In the genomic region with DNA sequence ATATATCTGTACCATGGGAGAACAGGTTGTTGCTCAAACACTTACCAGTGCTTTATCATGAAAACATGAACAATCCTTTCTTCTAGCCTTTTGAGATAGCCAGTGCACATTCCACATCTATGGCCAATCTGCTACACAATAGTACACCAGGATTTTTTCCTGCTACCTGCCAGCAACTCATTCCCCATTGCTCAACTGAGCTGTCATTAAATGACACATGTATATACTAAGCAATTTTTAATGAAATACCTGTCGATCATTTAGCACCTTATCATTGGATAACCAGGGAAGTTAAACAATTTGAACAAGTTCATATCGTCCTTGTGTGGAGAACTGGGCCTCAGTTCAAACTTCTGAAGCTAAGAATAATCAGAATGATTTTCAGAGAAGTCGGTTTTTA, we compare ENCODE assay signal across 15 mouse cellular contexts.
"Had no signal": no experiment of that assay in that cellular context is flagged by ENCODE, and none has a peak within 500 bp of the region (broad histone marks: within the 10 kb centered on the region; RNA-seq: fewer than 3 reads in every experiment).

No protein-coding gene starts in this region.

- H3K36me3 ChIP-seq: neural tube, embryonic 12.5 days; neural tube, embryonic 13.5 days; neural tube, embryonic 15.5 days had no signal

- H3K27ac ChIP-seq: neural tube, embryonic 12.5 days; neural tube, embryonic 13.5 days; neural tube, embryonic 15.5 days had no signal

- H3K9me3 ChIP-seq: neural tube, embryonic 12.5 days; neural tube, embryonic 13.5 days; neural tube, embryonic 15.5 days had no signal

- H3K4me2 ChIP-seq: neural tube, embryonic 12.5 days; neural tube, embryonic 13.5 days; neural tube, embryonic 15.5 days had no signal

- H3K4me3 ChIP-seq: neural tube, embryonic 12.5 days; neural tube, embryonic 13.5 days; neural tube, embryonic 15.5 days had no signal

- DNase-seq: retina, postnatal 1 day; right cerebral cortex, adult 18-20 months; right cerebral cortex, postnatal 14 days; right cerebral cortex, postnatal 25 days; right cerebral cortex, postnatal 4 days; spleen, adult 18-20 months; thymus, adult 18-20 months; thymus, adult 2 months; thymus, postnatal 14 days; thymus, postnatal 25 days; thymus, postnatal 36 days; thymus, postnatal 4 days had no signal

- H3K9ac ChIP-seq: neural tube, embryonic 12.5 days; neural tube, embryonic 13.5 days; neural tube, embryonic 15.5 days had no signal

- H3K27me3 ChIP-seq: neural tube, embryonic 12.5 days; neural tube, embryonic 13.5 days; neural tube, embryonic 15.5 days had no signal

- H3K4me1 ChIP-seq: neural tube, embryonic 12.5 days; neural tube, embryonic 13.5 days; neural tube, embryonic 15.5 days had no signal
